Mouse (Mus musculus) right cerebral cortex, postnatal 36 days (tissue): Measurements from ENCODE around the gene Erc2.

Source experiments
- DNase-seq, 2 experiments: peaks; one replicate each; pipeline ENCODE4 v3.0.0; 2022; ENCODE audit warnings: low spot score in 2 of 2, mixed read lengths in 1 of 2

Erc2 gene

GRCm38 (mm10) chr14:27667016-27667852, 45.0 kb downstream of the Erc2 start:
- no peak for DNase-seq

DNA sequence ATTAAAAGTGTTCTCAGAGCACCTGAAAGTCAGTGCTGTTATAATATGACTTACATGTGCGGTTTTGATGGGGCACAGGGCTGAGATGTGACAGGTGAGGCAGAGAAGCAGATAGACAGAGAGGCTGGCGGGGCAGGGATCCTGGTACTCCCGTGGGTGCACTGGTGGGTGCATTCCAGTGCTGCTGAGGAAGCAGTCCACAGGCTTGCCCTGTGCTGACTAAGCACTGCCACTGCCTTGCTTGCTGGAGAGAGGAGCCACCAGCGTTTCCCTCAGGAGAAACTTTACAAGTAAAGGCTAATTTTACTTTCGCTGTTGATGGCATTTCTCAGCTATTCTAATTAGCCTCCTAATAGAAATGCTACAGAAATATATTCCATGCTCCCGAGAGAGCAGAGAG, 45.9 kb downstream of the Erc2 start:
- no peak for DNase-seq

- no peak for DNase-seq
These were observed 47.7 kb downstream of the Erc2 start for GRCm38 (mm10) chr14:27669939-27670338.

- DNase-seq, result peak; percentile 26 to 55
These were observed 50.5 kb downstream of the Erc2 start for GRCm38 (mm10) chr14:27672761-27673160.

DNA sequence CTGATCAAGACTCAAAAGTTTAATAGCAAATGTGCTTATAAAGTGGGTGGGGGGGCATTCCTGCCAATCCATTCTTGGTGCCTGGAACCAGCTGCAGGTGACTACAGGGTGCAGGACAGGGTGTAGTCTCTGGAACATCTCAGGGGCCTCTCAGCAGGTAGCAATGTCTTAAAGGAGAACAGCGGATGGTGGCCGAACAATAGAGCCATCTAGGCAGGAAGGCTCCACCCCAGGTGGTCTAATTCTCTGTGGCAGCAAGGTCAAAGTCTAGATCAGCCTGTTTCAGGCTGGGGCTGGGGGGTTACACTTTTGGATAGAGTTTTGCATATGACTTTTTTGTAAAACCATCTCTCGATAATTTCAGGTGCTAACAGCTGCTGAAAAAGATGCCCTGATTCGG, 51.9 kb downstream of the Erc2 start:
- DNase-seq, result no peak

DNA sequence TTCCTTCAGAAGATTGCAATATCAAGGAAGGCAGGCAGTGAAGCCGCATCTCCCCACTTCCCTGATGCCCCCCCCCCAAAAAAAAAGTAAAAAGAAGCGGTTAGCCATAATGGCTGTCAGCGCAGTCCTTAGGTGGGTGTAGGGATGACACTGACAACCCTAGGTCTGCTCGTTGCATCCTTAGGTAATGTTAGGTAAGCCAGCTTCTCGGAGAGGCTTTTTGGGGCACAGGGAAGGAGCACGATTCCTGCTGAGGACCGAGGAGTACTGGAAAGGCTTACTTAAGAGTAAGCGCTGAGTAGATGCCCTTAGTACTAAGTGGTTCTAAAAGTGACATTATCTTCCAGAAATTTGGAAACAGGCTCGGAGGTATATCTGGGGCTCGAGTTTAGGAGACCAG, 52.3 kb downstream of the Erc2 start:
- no peak for DNase-seq

- no peak for DNase-seq
These were observed 52.8 kb downstream of the Erc2 start for GRCm38 (mm10) chr14:27675071-27675470.

DNA sequence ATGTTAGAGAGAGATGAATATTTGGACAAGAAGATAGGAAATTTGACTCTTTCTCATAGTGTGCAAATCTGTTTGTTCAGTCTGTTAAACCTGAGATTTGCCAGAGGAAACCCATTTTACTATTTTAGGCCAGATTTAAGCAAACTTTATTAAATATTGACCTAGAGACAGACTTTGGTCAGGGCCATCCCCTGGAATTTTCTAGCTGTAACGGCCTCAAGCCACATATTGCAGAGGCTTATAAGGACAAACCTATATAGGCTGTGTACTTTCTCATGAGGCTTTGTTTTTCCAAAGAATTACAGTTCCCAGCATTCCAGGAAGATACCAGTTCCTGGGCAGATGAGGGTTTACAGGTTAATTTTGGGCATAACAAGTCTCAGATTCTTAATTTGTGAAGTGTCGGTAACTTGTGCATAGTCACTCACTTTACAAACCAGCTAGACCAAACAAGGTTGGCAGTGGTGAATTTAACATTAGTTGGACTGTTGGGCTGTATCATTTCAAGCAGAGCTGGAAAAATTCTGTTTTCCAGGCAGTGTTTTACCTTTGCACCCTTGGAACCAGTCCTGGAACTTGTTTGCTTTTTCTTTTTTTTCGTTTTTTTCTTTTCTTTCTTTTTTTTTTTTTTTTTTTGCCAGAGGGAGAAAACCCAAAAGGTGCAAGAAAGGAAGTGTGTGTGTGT, 60.3 kb downstream of the Erc2 start:
- no peak for DNase-seq

DNA sequence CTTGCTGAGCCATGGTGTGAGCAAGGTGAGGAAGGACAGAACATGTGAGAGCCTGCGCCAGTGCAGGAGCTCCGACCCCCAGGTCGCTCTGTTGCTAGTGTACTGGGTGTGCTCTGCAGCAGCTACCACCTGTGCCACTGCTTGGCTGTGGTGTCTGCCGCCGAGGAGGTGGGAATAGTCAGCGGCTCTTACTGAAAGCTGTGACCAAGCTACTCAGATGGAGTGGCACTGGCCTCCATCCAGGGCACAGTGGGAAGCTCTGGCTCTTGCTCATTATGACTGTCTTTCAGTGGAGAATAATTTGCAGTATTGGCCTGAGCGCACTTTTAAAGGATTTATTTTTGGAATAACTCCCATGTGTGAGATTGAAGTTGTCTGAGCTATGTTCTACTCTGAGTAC, 73.6 kb downstream of the Erc2 start:
- peak in 1 of 2 experiments; percentile 17 for DNase-seq

GRCm38 (mm10) chr14:27717364-27717763, 95.1 kb downstream of the Erc2 start:
- DNase-seq, result no peak

- no peak for DNase-seq
These were observed 97.4 kb downstream of the Erc2 start for GRCm38 (mm10) chr14:27719601-27720000.

DNA sequence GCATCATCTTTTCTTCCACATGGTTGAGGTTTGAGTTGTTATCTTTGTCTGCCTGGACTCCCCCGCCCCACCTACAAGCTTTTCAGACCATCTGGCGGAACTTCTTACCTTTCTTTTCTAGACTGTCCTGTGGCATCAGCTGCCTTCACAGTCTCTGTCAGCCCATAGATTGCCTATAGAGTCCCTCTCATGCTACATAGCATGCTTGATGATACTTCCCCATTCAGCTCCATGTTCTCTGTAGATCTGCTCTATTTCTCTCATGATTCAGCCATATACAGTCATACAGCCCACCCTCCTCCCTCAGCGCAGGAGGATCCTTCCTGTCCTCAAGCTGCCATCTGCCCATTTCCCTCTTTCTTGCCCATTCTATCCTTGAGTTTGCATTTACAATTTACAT, 98.7 kb downstream of the Erc2 start:
- DNase-seq, result peak; percentile 18 to 48

DNA sequence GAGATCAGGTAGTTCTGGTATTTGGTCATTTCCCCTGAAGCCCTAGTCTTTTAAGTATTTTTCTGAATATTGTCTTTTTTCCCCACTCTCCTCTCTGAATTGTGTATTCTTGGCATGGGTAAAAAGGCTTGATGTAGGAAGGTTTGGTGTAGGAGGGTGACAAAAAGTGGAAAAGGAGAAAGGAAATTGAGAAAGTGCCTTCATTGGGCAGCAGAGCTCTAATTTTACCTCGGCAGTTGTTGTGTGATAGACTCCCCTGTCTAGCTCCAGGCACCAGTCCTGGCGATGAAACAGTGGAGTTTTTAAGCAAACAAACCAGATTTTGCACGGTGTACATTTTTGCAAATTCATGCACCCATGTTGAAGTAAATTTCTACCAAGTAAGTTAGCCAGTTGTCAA, 99.5 kb downstream of the Erc2 start:
- peak in 1 of 2 experiments; percentile 38 for DNase-seq

GRCm38 (mm10) chr14:27727541-27727940, 105.3 kb downstream of the Erc2 start:
- DNase-seq, result no peak

DNA sequence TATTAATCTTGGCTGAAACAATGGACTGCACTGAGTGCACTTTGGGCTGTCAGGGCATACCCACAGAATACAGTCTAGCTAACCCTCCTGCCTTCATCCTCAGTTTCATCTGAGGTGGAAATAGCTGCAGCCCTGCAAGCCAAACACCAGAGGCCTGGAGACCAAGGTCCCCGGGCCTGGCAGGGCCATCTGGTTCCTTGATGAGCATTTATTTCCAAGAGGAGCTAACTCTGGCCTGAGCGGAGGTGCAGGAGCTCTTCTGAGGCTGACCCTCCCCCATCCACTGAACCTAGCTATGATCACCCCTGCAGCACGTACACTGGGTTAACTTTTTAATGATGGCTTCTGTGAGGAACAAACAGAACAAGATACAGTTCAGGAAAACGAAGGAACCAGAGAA, 108.9 kb downstream of the Erc2 start:
- DNase-seq, result no peak

GRCm38 (mm10) chr14:27739436-27739835, 117.2 kb downstream of the Erc2 start:
- DNase-seq, result no peak

DNA sequence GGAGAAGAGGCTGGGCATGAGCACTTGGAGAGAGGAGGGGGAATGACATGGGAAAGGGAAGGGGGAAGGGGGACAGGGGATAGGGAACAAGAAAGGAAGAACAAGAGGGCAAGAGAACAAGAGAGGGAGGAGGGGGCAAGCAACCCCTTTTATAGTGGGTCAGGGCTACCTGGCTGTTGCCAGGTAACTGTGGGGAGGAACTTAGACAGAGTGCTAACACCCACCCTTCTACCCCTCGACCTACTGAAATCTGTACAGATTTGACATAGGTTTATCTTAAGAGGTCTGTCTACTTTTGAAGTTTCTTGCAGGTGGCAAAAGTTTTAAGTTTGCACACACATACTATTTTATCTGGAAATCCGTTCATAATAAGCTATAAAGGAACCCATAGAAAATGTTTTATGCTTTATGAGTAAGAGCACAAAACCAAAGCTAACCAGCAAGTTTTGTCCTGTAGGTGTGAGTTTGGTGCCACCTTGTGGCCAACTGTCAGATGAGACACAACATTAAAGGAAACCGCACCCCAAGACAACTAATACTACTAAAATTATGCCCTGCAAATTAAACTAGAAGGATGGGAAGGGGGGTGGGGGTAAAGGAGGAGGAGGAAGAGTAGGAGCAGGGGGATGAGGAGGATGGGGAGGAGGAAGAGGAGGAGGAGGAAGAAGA, 119.2 kb downstream of the Erc2 start:
- DNase-seq, result peak; percentile 50 to 57

- no peak for DNase-seq
These were observed 132.1 kb downstream of the Erc2 start for GRCm38 (mm10) chr14:27754340-27754739.

- no peak for DNase-seq
These were observed 134.7 kb downstream of the Erc2 start for GRCm38 (mm10) chr14:27756901-27757300.

DNA sequence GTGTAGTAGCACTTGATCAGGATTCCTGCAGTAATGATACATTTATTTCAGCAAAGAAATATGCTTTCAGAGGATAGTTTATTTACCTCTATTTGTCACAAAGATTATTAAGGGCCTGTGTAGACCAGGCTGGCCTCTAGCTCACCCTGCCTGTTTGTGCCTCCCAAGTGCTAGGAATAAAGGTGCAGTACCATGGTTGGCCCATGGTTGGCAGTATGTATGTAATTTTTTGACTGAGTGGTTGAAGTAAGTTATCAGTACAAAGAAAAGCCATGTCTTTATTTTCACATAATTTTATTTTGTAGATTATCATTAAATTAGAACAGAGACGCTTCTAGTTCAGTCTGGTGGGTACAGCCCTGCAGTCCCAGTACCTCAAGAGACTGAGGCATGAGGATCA, 136.0 kb downstream of the Erc2 start:
- DNase-seq, result no peak

DNA sequence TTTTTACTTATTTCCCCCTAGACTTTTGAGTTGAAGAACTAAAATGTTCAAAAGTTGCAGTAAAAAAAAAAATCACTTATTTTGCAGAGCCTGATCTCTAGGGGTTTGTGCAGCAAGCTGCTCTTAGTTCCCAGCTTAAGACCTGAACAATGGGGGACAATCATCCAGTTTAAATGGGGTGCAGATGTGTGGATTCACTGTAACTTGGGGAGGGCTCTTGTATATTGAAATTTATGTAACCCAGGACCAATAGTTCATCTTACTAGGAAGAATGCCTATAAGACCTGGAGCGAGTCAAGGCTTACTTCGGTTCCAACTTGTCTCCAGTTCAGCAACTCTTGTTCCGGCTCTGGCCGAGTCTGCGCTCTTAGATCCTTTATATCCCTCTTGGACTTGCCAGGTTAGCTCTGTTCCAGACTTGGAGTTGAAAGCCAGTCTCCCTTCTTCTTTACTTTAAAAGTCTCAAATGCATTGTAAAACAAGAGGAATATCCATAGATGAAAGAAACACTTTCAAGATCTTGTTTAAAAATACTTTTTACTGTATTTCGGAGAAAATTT, 136.9 kb downstream of the Erc2 start:
- DNase-seq, result no peak

DNA sequence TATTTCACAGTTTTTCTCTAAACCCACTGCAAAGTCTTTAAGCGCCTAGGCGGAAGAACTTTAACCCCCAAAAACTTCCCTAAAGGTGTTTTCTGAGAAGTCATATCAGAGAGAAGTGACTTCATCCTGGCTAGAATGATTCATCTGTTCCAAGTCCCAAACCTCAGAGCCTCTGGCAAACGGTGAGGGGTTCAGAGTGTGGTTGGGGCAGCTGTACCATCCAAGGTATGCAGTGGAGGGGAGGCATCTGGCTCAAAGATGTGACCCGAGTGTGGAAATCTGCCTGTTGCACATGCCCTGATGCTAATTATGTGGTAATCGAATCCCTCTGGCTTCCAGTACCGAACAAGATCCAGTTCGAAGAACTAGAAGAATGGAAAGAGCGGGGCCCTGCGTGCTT, 137.8 kb downstream of the Erc2 start:
- no peak for DNase-seq
